Mouse (Mus musculus) c-Kit-positive CD71-positive TER-119-negative erythroid progenitor cells, embryonic 14.5 days (primary cell): ENCODE measurements at regions not wholly inside any gene's neighbourhood (a gene's known extent, or its start where the extent isn't known, plus 50 kb on each side); places are given as distances from the start of the nearest gene placed in this dataset.
A peak's percentile ranks its signal among the peaks of the same experiment; 100 is the strongest.
"Not testable (repeated sequence)": the region's sequence is repeated elsewhere in the genome, so short reads cannot be mapped to it uniquely, and the experiment has no call there.

Source experiments
- DNase-seq: peaks from one replicate; pipeline ENCODE4 v3.0.0-alpha.2; 2013; ENCODE audit warnings: low read depth

GRCm38 (mm10) chr11:31615107-31615811, 56.4 kb downstream of the Bod1 start:
- DNase-seq: peak; percentile 13

- no peak for DNase-seq
Observed at GRCm38 (mm10) chr11:31614394-31614713, 57.3 kb downstream of the Bod1 start.

- no peak for DNase-seq
Observed at GRCm38 (mm10) chr11:31613688-31614393, 57.8 kb downstream of the Bod1 start.

- DNase-seq: no peak
Observed at GRCm38 (mm10) chr11:31608458-31608857, 63.2 kb downstream of the Bod1 start.

- no peak for DNase-seq
Observed at GRCm38 (mm10) chr11:31601499-31601898, 70.2 kb downstream of the Bod1 start.

GRCm38 (mm10) chr11:31593604-31594003, 78.1 kb downstream of the Bod1 start:
- no peak for DNase-seq

- no peak for DNase-seq
Observed at GRCm38 (mm10) chr11:31592061-31592460, 79.6 kb downstream of the Bod1 start.

- no peak for DNase-seq
Observed at GRCm38 (mm10) chr11:31591037-31591554, 80.6 kb downstream of the Bod1 start.

GRCm38 (mm10) chr11:31574941-31575340, 96.7 kb downstream of the Bod1 start:
- DNase-seq: no peak

- DNase-seq: no peak
Observed at GRCm38 (mm10) chr11:31564742-31565510, 106.8 kb downstream of the Bod1 start.

- DNase-seq: no peak
Observed at GRCm38 (mm10) chr11:31563826-31564741, 107.6 kb downstream of the Bod1 start.

GRCm38 (mm10) chr11:31562954-31563353, 108.7 kb downstream of the Bod1 start:
- DNase-seq: no peak

- DNase-seq: no peak
Observed at GRCm38 (mm10) chr11:31560775-31561174, 110.9 kb downstream of the Bod1 start.

- no peak for DNase-seq
Observed at GRCm38 (mm10) chr11:31555042-31555441, 116.6 kb downstream of the Bod1 start.

GRCm38 (mm10) chr11:31551614-31552271, 119.9 kb downstream of the Bod1 start:
- no peak for DNase-seq

GRCm38 (mm10) chr11:31550747-31551613, 120.7 kb downstream of the Bod1 start:
- DNase-seq: no peak

GRCm38 (mm10) chr11:31545514-31545913, 126.2 kb downstream of the Bod1 start:
- DNase-seq: not testable (repeated sequence)

GRCm38 (mm10) chr11:31542635-31543219, 129.0 kb downstream of the Bod1 start:
- no peak for DNase-seq

GRCm38 (mm10) chr11:31541425-31541824, 130.3 kb downstream of the Bod1 start:
- no peak for DNase-seq

- DNase-seq: no peak
Observed at GRCm38 (mm10) chr11:31540816-31541215, 130.9 kb downstream of the Bod1 start.
